Mouse (Mus musculus) ES-E14 (cell line): ENCODE measurements around the gene Esrra.

Experiments
- CHD2 ChIP-seq: IDR thresholded peaks from 2 replicates; pipeline ENCODE4 v1.6.1; 2014; ENCODE audit warnings: mild to moderate bottlenecking, low read depth, low read length, inconsistent platforms
- HCFC1 ChIP-seq: IDR thresholded peaks from 2 replicates; pipeline ENCODE4 v1.6.1; 2012; ENCODE audit warnings: low read length, inconsistent platforms, borderline replicate concordance; ENCODE audit not compliant: insufficient read depth
- MAFK ChIP-seq: IDR thresholded peaks from 2 replicates; pipeline ENCODE4 v1.6.1; 2014; ENCODE audit warnings: mild to moderate bottlenecking, low read depth, low read length, inconsistent platforms; ENCODE audit not compliant: insufficient read depth
- ZC3H11A ChIP-seq: IDR thresholded peaks from 2 replicates; pipeline ENCODE4 v1.6.1; 2012; ENCODE audit warnings: low read depth, mild to moderate bottlenecking, inconsistent platforms, low read length, borderline replicate concordance
- ZNF384 ChIP-seq: IDR thresholded peaks from 2 replicates; pipeline ENCODE4 v1.6.1; 2012; ENCODE audit warnings: low read depth, low read length, inconsistent platforms

GRCm38 (mm10) chr19:6968491-6969271 is 47.1 kb upstream of the Esrra start:
- no peak for TF ChIP-seq HCFC1
- TF ChIP-seq MAFK, result no peak
- TF ChIP-seq ZC3H11A, result no peak
- no peak for TF ChIP-seq ZNF384
- TF ChIP-seq CHD2, result no peak
